Mouse (Mus musculus) embryonic facial prominence, embryonic 10.5 days (tissue): ENCODE data around the gene Rpl31. TPM values are rescaled to one million over a fixed set of nuclear protein-coding genes. Genes with fewer than 3 reads are reported as not detected.

Experiments
- DNase-seq: peaks from one replicate; pipeline ENCODE4 v3.0.0-alpha.2; 2017; ENCODE audit warnings: low spot score
- H3K27ac ChIP-seq: fragments of 300-500 bp; sonication (generic); replicated peaks from 2 replicates; pipeline ENCODE4 v1.5.1; 2016; ENCODE audit warnings: mild to moderate bottlenecking
- H3K27me3 ChIP-seq: fragments of 300-500 bp; sonication (generic); replicated peaks from 2 replicates; pipeline ENCODE4 v1.6.1; 2016; ENCODE audit warnings: low read depth, mild to moderate bottlenecking; ENCODE audit not compliant: poor library complexity, severe bottlenecking
- H3K36me3 ChIP-seq: fragments of 300-500 bp; sonication (generic); replicated peaks from 2 replicates; pipeline ENCODE4 v1.6.1; 2016; ENCODE audit warnings: mild to moderate bottlenecking, moderate library complexity
- H3K4me1 ChIP-seq: fragments of 300-500 bp; sonication (generic); 2 replicates; pipeline ENCODE4 v1.6.1; 2016
- H3K4me3 ChIP-seq: fragments of 300-500 bp; sonication (generic); 2 replicates; pipeline ENCODE4 v1.5.1; 2016; ENCODE audit warnings: mild to moderate bottlenecking, moderate library complexity
- H3K9me3 ChIP-seq: fragments of 300-500 bp; sonication (generic); 2 replicates; pipeline ENCODE4 v1.6.1; 2016; ENCODE audit warnings: mild to moderate bottlenecking
- WGBS: fragments of 180-500 bp; shearing (Covaris S2); methylation state at CpG from one replicate; pipeline ENCODE4 v1.1.7; 2016; 5-methylcytosine and 5-hydroxymethylcytosine counted together
- polyA plus RNA-seq: library from polyadenylated mRNA; unstranded; fragments of >200 nt; fragmentation: Nextera tagmentation; extraction: Ambion mirVana; gene quantifications from 2 replicates; pipeline ENCODE4 v1.2.1, GENCODE M21; 2016

Gene Rpl31
- polyA plus RNA-seq, 1 experiment from 2014 or later, result 499 TPM

DNA sequence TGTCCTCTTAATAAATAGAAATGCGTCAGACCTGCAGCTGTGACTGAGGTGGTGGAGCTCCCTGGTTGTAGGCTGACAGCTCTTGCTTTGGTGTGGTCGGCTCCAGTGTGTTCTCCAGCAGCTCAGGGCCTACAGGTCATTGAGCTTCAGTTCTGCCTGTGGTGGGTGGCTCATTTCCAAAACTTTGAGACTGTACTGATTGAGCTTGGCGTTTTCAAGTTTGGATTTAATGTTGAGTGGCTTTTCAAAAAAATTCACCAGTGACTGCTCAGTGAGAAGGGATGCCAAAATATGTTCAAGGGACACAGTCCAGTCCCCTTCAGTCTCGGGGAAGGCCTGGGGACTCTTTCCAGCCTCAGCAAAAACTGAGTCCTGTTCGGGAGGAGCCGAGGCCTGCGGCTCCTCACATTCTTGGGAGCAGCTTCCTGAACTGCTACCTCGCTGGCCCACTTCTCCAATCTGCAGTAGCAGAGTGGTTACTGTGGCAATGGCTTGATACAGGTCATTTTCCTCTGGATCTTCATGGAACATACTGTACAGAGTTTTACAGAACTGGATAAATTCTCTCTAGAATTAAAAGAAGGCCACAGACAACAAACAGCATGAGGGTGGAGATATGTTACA lies 4.7 kb downstream of the Rpl31 start:
- no peaks in the 10 kb centered on the region for H3K9me3 ChIP-seq
- WGBS, result 82% methylated on average over 8 of the region's 8 CpGs
- no peak overlapping the region for H3K27ac ChIP-seq
- H3K4me1 ChIP-seq, result peaks cover 8% of the 10 kb centered on the region
- H3K4me3 ChIP-seq, result no peak overlapping the region
- DNase-seq, result no peak
- H3K36me3 ChIP-seq, result peaks cover 72% of the 10 kb centered on the region
- no peaks in the 10 kb centered on the region for H3K27me3 ChIP-seq

DNA sequence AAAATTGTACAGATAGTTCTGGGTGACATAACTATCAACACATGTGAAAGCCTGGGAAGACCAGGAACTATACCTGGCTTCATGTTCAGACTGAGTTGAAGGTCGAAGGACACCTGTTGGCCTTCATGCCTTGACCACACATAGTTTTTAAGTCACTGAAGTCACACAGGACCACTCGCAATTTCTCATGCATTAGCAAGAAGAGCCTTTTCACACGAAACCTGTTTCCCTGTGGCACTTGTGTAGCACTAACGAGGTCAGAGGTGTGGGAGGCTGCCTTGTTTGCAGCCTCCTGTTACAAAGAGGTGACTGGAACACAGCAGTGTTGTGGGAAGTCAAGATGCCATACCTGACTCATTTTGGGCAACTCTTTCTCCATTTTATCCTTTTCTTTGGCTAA lies 5.7 kb downstream of the Rpl31 start:
- Histone ChIP-seq H3K27ac (no peak overlapping the region), H3K9me3 (no peaks in the 10 kb centered on the region), H3K4me1 (peaks cover 8% of the 10 kb centered on the region), H3K27me3 (no peaks in the 10 kb centered on the region), H3K36me3 (peaks cover 78% of the 10 kb centered on the region), H3K4me3 (no peak overlapping the region)
- DNase-seq, result no peak
- WGBS, result 69% methylated on average over 4 of the region's 4 CpGs

DNA sequence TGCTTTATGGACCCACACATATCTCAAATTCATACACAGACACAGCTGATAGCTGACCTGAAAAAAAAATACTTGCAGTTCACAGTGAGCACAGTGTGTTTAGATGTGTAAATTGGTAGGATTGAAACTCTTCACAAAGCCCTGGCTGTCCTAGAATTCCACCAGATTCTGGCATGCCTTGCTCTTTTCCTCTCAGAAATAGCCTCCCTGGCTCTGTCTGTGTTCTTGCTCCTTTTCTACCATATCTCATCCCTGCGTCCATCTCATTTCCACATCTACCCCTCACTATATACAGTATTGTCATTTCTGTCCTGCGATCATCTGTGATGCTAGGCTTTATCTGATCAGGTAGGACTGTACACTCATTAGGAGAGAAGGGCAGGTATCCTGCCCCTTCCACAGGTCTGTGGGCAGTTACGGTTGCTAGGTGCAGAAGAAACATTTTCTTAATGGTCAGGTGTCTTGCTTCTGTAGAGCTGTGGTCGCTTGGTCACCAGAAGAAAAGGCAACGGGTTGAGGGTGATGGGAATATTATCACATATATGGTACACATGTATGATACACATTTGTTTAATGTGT lies 6.7 kb downstream of the Rpl31 start:
- H3K36me3 ChIP-seq, result peaks cover 73% of the 10 kb centered on the region
- no peak overlapping the region for H3K4me3 ChIP-seq
- no peaks in the 10 kb centered on the region for H3K27me3 ChIP-seq
- no peak overlapping the region for H3K27ac ChIP-seq
- DNase-seq, result no peak
- peaks cover 3% of the 10 kb centered on the region for H3K4me1 ChIP-seq
- WGBS, result 87% methylated on average over 5 of the region's 5 CpGs
- no peaks in the 10 kb centered on the region for H3K9me3 ChIP-seq

DNA sequence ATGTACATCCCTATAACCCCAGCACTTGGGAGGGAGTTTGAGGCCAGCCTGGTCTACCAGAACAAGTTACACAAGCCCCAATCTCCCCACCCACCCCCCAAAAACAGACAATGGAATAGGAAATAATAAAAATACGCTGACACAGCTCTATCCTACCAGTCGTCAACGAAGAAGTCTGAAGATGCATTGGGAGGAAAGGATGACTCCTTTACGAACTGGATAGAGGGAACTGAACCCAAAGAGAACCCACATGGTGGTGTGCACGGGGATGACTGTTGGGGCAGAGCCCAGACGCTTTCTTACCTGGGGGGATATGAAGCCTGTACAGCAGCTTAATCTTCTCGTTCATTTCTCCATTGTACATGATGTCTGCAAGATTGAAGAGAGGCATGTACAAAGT lies 8.5 kb downstream of the Rpl31 start:
- Histone ChIP-seq H3K4me1 (no peaks in the 10 kb centered on the region), H3K27me3 (no peaks in the 10 kb centered on the region), H3K4me3 (no peak overlapping the region), H3K27ac (no peak overlapping the region), H3K36me3 (peaks cover 55% of the 10 kb centered on the region), H3K9me3 (no peaks in the 10 kb centered on the region)
- WGBS, result 90% methylated on average over 7 of the region's 7 CpGs
- no peak for DNase-seq

DNA sequence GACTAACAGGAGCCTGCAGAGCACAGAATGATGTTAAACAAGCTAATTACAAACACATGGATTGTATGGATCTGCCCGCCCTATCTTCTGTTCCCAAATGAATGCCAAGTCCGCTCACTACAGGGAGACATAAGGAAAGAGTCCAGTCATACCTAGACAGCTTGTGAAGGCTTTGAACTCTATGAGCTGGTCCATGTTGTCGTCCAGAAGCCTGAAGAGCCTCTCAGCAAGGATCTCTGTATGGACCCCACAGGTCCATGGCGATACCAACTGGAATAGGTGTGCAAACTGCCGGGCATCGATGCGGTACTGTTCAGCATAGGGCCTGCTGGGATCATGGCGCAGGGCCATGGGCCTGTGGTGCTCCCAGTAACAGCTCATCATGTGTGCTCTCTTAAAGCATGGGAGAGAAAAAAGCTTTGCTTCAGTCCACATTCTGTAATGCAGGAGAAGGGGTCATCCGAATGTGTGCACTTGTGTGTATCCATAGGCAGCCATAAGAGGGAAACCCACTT lies 9.1 kb downstream of the Rpl31 start:
- no peak for DNase-seq
- WGBS, result 89% methylated on average over 9 of the region's 9 CpGs

DNA sequence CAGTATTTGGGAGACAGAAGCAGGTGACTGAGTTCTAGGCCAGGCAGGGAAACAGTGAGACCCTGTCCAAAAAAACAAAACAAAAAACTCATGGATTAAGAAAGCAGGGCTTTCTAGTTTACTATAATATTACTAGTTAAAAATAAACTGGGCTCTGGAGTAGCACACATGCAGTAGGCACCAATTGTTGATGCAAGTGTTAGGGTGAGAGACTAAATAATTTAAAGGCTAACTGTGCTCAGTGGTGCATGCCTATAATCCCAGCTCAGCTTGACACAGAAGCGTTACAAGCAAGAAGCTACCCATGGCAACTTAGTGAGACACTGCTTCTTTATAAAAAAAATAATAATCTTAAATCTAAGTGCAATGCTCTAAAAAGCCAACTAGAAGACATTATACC lies 10.9 kb downstream of the Rpl31 start:
- 75% methylated on average over 1 of the region's 1 CpGs for WGBS
- Histone ChIP-seq H3K27me3 (no peaks in the 10 kb centered on the region), H3K27ac (no peak overlapping the region), H3K9me3 (no peaks in the 10 kb centered on the region), H3K36me3 (peaks cover 31% of the 10 kb centered on the region), H3K4me3 (no peak overlapping the region), H3K4me1 (no peaks in the 10 kb centered on the region)
- no peak for DNase-seq

More for the DNA sequence above, 9.1 kb downstream of the Rpl31 start:
- no peaks in the 10 kb centered on the region for H3K4me1 ChIP-seq
- no peak overlapping the region for H3K4me3 ChIP-seq
- no peaks in the 10 kb centered on the region for H3K27me3 ChIP-seq
- H3K36me3 ChIP-seq, result peaks cover 48% of the 10 kb centered on the region
- H3K9me3 ChIP-seq, result no peaks in the 10 kb centered on the region
- no peak overlapping the region for H3K27ac ChIP-seq

DNA sequence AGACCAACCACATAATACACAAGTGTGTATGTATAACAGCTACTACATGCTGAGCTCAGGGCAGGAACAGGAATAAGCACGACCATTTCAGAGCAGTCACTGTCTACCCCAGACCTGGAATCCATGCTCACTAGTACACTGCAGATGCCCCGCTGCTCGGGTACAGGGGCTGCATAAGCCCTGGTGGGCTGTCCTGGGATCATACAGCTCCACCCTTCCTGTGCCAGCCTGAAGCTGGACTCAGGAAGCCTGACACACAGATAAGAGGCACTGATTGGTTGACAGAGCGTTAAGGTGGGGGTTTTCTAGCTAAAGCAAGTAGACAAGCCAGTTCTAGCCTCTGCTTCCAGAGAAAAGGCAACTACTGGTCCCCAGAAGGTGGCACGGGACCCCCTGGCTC lies 11.4 kb downstream of the Rpl31 start:
- Histone ChIP-seq H3K27me3 (no peaks in the 10 kb centered on the region), H3K4me3 (no peak overlapping the region), H3K9me3 (no peaks in the 10 kb centered on the region), H3K4me1 (no peaks in the 10 kb centered on the region), H3K27ac (no peak overlapping the region), H3K36me3 (peaks cover 26% of the 10 kb centered on the region)
- 81% methylated on average over 5 of the region's 5 CpGs for WGBS
- no peak for DNase-seq

DNA sequence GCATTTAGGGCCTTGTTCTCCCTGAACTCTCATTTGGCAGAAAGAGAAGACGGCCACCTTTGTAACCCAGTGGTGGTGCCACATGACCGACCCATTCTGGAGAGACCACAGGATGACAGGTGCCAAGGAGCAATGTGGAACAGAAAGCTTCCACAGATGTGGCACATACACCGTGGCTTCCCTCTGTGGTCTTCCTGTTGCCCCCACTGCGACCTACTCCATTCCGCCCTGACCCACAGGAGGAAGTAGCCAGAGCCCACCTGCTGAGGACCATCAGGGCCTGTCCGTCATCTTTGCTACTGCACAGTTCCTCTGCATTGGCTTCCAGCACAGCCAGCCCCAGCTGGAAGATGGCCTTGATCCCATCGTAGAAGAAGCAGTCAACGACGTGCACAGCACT lies 13.4 kb downstream of the Rpl31 start:
- no peak for DNase-seq
- Histone ChIP-seq H3K9me3 (no peaks in the 10 kb centered on the region), H3K4me3 (no peak overlapping the region), H3K27me3 (no peaks in the 10 kb centered on the region), H3K36me3 (peaks cover 18% of the 10 kb centered on the region), H3K27ac (no peak overlapping the region), H3K4me1 (no peaks in the 10 kb centered on the region)
- WGBS, result 88% methylated on average over 9 of the region's 9 CpGs

DNA sequence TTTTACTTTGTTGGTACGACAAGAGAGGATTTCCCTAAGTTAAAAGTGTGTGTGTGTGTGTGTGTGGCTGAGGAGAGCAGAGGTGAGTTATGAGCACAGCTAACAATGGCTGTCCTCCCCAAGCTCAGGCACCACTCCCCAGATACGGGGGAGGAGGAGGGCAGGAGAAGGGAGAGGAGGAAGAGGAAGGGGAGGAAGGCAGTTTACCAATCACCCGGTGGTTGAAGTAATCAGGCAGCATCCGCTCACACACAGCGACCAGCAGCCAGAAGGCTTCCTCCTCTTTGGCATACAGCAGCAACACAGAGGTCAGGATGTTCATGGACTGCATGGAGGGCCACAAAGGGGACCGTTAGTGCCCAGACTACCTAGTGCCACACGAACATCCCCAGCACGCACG lies 17.3 kb downstream of the Rpl31 start:
- Histone ChIP-seq H3K9me3 (no peaks in the 10 kb centered on the region), H3K36me3 (no peaks in the 10 kb centered on the region), H3K27ac (no peak overlapping the region), H3K4me1 (no peaks in the 10 kb centered on the region), H3K4me3 (no peak overlapping the region), H3K27me3 (no peaks in the 10 kb centered on the region)
- WGBS, result 86% methylated on average over 9 of the region's 9 CpGs
- DNase-seq, result no peak

DNA sequence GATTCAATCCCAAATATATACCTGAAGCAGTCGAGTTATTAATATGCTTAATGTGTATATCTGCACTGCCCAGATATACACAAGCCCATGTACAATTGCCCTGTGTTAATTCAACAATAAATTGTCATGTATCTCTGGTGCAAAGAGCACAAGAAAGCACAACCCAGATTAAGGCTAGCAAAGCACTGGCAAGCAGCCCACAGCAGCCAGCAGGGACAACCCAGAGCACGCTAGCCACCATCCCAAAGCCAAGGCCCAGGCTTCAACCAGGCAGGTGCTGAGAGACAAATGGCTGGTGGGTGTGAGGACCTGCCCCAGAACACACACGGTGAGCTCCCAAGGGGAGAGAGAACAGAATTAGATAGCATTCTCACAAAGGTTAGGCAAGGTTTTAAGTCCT lies 18.8 kb downstream of the Rpl31 start:
- DNase-seq, result no peak
- Histone ChIP-seq H3K27me3 (peaks cover 15% of the 10 kb centered on the region), H3K27ac (no peak overlapping the region), H3K9me3 (no peaks in the 10 kb centered on the region), H3K4me3 (no peak overlapping the region), H3K36me3 (no peaks in the 10 kb centered on the region), H3K4me1 (0 out of 2 replicates have a peak, but pooled peaks cover 5% of the 10 kb centered on the region)
- WGBS, result 84% methylated on average over 3 of the region's 3 CpGs

DNA sequence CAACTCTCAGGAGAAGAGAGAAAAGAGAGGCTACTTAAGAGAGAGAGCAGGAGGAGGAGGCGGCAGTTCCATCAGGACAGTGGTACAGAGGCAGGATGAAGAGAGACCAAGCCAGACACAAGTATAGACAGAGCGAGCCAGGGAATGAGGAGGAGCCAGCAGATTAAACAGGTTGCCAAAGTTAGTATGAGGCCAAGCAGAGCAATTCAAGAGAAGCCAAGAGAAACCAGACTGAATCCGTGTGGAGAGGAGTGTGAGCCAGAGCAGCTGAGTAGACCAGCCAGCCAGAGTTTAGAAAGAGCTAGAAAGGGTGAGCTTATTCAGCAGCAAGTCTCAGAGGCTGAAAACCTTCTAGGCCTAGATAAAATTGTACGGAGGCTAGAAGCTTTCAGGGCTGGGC lies 19.9 kb downstream of the Rpl31 start:
- no peaks in the 10 kb centered on the region for H3K9me3 ChIP-seq
- 85% methylated on average over 4 of the region's 4 CpGs for WGBS
- no peak for DNase-seq
- H3K36me3 ChIP-seq, result no peaks in the 10 kb centered on the region
- H3K27me3 ChIP-seq, result peaks cover 19% of the 10 kb centered on the region
- H3K4me3 ChIP-seq, result no peak overlapping the region
- H3K4me1 ChIP-seq, result 0 out of 2 replicates have a peak, but pooled peaks cover 5% of the 10 kb centered on the region
- no peak overlapping the region for H3K27ac ChIP-seq

DNA sequence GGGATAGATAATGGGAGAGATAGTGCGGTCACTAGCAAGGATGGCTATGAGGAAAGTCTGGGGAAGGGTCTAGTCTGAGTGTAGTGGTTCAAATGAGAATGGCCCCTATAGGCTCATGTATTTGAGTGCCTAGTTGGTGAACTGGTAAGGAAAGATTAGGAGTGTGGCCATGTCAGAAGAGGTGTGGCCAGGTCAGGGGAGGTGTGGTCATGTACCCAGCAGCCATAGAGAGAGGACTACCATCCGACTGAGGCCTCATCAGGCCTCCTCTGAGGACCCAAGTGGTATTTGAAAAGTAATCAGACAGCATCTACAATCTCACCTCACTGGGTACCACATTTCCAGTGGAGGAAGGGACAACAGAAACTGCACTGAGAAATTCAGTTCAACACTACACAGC lies 20.5 kb downstream of the Rpl31 start:
- Histone ChIP-seq H3K27me3 (peaks cover 19% of the 10 kb centered on the region), H3K36me3 (no peaks in the 10 kb centered on the region), H3K9me3 (no peaks in the 10 kb centered on the region), H3K4me3 (no peak overlapping the region), H3K27ac (no peak overlapping the region), H3K4me1 (0 out of 2 replicates have a peak, but pooled peaks cover 5% of the 10 kb centered on the region)
- 88% methylated on average over 2 of the region's 2 CpGs for WGBS
- DNase-seq, result no peak

DNA sequence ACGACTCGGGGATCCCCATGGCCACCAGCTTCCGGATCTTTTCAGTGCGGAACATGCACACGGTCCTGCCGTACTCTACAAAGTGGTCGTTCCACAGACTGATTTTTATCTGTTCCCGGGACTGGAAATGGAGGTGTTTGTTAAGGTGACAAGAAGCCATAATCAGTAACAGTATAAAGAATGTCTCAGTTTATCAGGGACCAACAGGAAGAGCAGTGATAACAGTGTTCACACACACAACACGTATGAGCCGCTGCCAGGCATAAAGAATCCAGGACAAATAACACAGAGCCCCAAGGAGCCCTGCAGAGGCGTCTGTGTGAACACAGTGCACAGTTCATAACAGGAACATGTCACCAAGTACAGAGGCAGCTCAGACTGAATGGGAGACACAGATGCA lies 21.7 kb downstream of the Rpl31 start:
- DNase-seq, result no peak
- 89% methylated on average over 11 of the region's 11 CpGs for WGBS

More for the DNA sequence above, 21.7 kb downstream of the Rpl31 start:
- peaks cover 19% of the 10 kb centered on the region for H3K27me3 ChIP-seq
- H3K4me1 ChIP-seq, result peaks cover 8% of the 10 kb centered on the region; the same call in 1 of the 2 replicates
- no peak overlapping the region for H3K4me3 ChIP-seq
- no peak overlapping the region for H3K27ac ChIP-seq
- H3K9me3 ChIP-seq, result no peaks in the 10 kb centered on the region
- H3K36me3 ChIP-seq, result no peaks in the 10 kb centered on the region
